Mouse (Mus musculus) intestine, postnatal 0 days (tissue): ENCODE results near the gene Mterf2. TPM values are rescaled to one million over a fixed set of nuclear protein-coding genes. Genes with fewer than 3 reads are reported as not detected.

Experiments used
- ATAC-seq: fragments of 200-750 bp; cut with Nextera tagmentation; 2 replicates; pipeline ENCODE4 v1.8.0; 2017; ENCODE audit warnings: mild to moderate bottlenecking, moderate TSS enrichment, moderate library complexity
- H3K27ac ChIP-seq: fragments of 300-500 bp; sonication (generic); 2 replicates; pipeline ENCODE4 v1.5.1; 2014; ENCODE audit warnings: mild to moderate bottlenecking, low read depth, low read length, moderate library complexity
- H3K27me3 ChIP-seq: fragments of 300-500 bp; sonication (generic); replicated peaks from 2 replicates; pipeline ENCODE4 v1.6.1; 2014; ENCODE audit warnings: low read length, mixed read lengths; ENCODE audit not compliant: control insufficient read depth, insufficient read depth
- H3K36me3 ChIP-seq: fragments of 300-500 bp; sonication (generic); 2 replicates; pipeline ENCODE4 v1.6.1; 2014; ENCODE audit warnings: mild to moderate bottlenecking, moderate library complexity; ENCODE audit not compliant: control insufficient read depth, insufficient read depth
- H3K4me1 ChIP-seq: fragments of 300-500 bp; sonication (generic); replicated peaks from 2 replicates; pipeline ENCODE4 v1.6.1; 2014; ENCODE audit warnings: antibody characterized with exemption, low read length, mixed read lengths; ENCODE audit not compliant: control insufficient read depth, insufficient read depth
- H3K4me2 ChIP-seq: fragments of 300-500 bp; sonication (generic); replicated peaks from 2 replicates; pipeline ENCODE4 v1.6.1; 2014; ENCODE audit warnings: low read depth, mild to moderate bottlenecking, moderate library complexity
- H3K4me3 ChIP-seq: fragments of 300-500 bp; sonication (generic); 2 replicates; pipeline ENCODE4 v1.5.1; 2014; ENCODE audit warnings: low read depth, low read length
- H3K9ac ChIP-seq: fragments of 300-500 bp; sonication (generic); 2 replicates; pipeline ENCODE4 v1.6.1; 2014; ENCODE audit warnings: mild to moderate bottlenecking, low read depth, low read length
- H3K9me3 ChIP-seq: fragments of 300-500 bp; sonication (generic); 2 replicates; pipeline ENCODE4 v1.6.1; 2016; ENCODE audit warnings: mixed run types; ENCODE audit not compliant: control insufficient read depth
- CTCF ChIP-seq: sonication (generic); IDR thresholded peaks from 2 replicates; pipeline ENCODE4 v1.5.1; 2016; ENCODE audit warnings: low read depth, mild to moderate bottlenecking, control low read depth, antibody characterized with exemption, moderate library complexity
- WGBS: fragments of 180-500 bp; shearing (Covaris S2); extraction: QIAGEN DNeasy Blood & Tissue Kit; methylation state at CpG from one replicate; pipeline ENCODE4 v1.1.7; 2014; 5-methylcytosine and 5-hydroxymethylcytosine counted together
- polyA plus RNA-seq: library from polyadenylated mRNA; unstranded; fragments of >200 nt; fragmentation: Nextera tagmentation; extraction: Ambion mirVana; gene quantifications from 2 replicates; pipeline ENCODE4 v1.2.1, GENCODE M21; 2015

Gene Mterf2
- polyA plus RNA-seq: 11.7 and 12.6 TPM in 2 replicates

GRCm38 (mm10) chr10:85127395-85128287, at the start of gene Mterf2:
Gene Mterf2 (minus strand): TSS chr10:85128027.
- ATAC-seq: peak; percentile 97
- H3K27ac ChIP-seq: peak within 1 kb of the TSS; percentile 60; the same call in 1 of the 2 replicates
- no peaks in the 10 kb centered on the region for H3K9me3 ChIP-seq
- peak; percentile 69 for TF ChIP-seq CTCF
- WGBS: 7% methylated on average over 20 of the region's 20 CpGs
- H3K27me3 ChIP-seq: no peaks in the 10 kb centered on the region
- H3K9ac ChIP-seq: peak within 1 kb of the TSS; percentile 60
- H3K4me2 ChIP-seq: peak within 1 kb of the TSS; percentile 70
- peaks cover 6% of the 10 kb centered on the region; the same call in 1 of the 2 replicates for H3K36me3 ChIP-seq
- peak within 1 kb of the TSS; percentile 67 for H3K4me3 ChIP-seq
- H3K4me1 ChIP-seq: peaks cover 5% of the 10 kb centered on the region; the same call in 1 of the 2 replicates

- H3K4me3 ChIP-seq: no peak overlapping the region
- H3K9me3 ChIP-seq: no peaks in the 10 kb centered on the region
- 14% methylated on average over 2 of the region's 2 CpGs for WGBS
- H3K27ac ChIP-seq: no peak overlapping the region
- no peaks in the 10 kb centered on the region for H3K36me3 ChIP-seq
- no peak for ATAC-seq
- no peak for TF ChIP-seq CTCF
- H3K4me2 ChIP-seq: no peak overlapping the region
- H3K27me3 ChIP-seq: no peaks in the 10 kb centered on the region
- H3K4me1 ChIP-seq: no peaks in the 10 kb centered on the region
- H3K9ac ChIP-seq: no peak overlapping the region
These were observed 48.8 kb upstream of the Mterf2 start for GRCm38 (mm10) chr10:85176640-85177039.

- no peak overlapping the region for H3K4me3 ChIP-seq
- no peak for ATAC-seq
- no peak for TF ChIP-seq CTCF
- H3K9me3 ChIP-seq: no peaks in the 10 kb centered on the region
- no peak overlapping the region for H3K4me2 ChIP-seq
- 82% methylated on average over 5 of the region's 5 CpGs for WGBS
- H3K27ac ChIP-seq: no peak overlapping the region
- H3K27me3 ChIP-seq: no peaks in the 10 kb centered on the region
- no peak overlapping the region for H3K9ac ChIP-seq
- peaks cover 7% of the 10 kb centered on the region; the same call in 1 of the 2 replicates for H3K4me1 ChIP-seq
- H3K36me3 ChIP-seq: no peaks in the 10 kb centered on the region
These were observed 37.5 kb upstream of the Mterf2 start for GRCm38 (mm10) chr10:85165306-85165705.

GRCm38 (mm10) chr10:85164791-85165190, 37.0 kb upstream of the Mterf2 start:
- no peak for ATAC-seq
- Histone ChIP-seq H3K27me3 (no peaks in the 10 kb centered on the region), H3K27ac (no peak overlapping the region), H3K9ac (no peak overlapping the region), H3K4me1 (peaks cover 7% of the 10 kb centered on the region; the same call in 1 of the 2 replicates), H3K9me3 (no peaks in the 10 kb centered on the region), H3K36me3 (no peaks in the 10 kb centered on the region), H3K4me3 (no peak overlapping the region), H3K4me2 (no peak overlapping the region)
- 93% methylated on average over 13 of the region's 13 CpGs for WGBS
- no peak for TF ChIP-seq CTCF

- H3K4me2 ChIP-seq: no peak overlapping the region
- H3K9ac ChIP-seq: no peak overlapping the region
- no peak overlapping the region for H3K4me3 ChIP-seq
- TF ChIP-seq CTCF: no peak
- H3K9me3 ChIP-seq: no peaks in the 10 kb centered on the region
- H3K27ac ChIP-seq: no peak overlapping the region
- WGBS: 61% methylated on average over 5 of the region's 5 CpGs
- ATAC-seq: peak; percentile 58; the same call in 1 of the 2 replicates
- no peaks in the 10 kb centered on the region for H3K36me3 ChIP-seq
- peaks cover 7% of the 10 kb centered on the region; the same call in 1 of the 2 replicates for H3K4me1 ChIP-seq
- no peaks in the 10 kb centered on the region for H3K27me3 ChIP-seq
These were observed 34.0 kb upstream of the Mterf2 start for GRCm38 (mm10) chr10:85161745-85162351.

GRCm38 (mm10) chr10:85159989-85160619, 32.3 kb upstream of the Mterf2 start:
- ATAC-seq: peak; percentile 80
- Histone ChIP-seq H3K27me3 (no peaks in the 10 kb centered on the region), H3K4me2 (no peak overlapping the region), H3K9me3 (no peaks in the 10 kb centered on the region), H3K27ac (peak overlapping the region; percentile 50; the same call in 1 of the 2 replicates), H3K4me3 (no peak overlapping the region), H3K36me3 (no peaks in the 10 kb centered on the region), H3K9ac (no peak overlapping the region), H3K4me1 (peaks cover 7% of the 10 kb centered on the region; the same call in 1 of the 2 replicates)
- WGBS: 22% methylated on average over 1 of the region's 1 CpGs
- TF ChIP-seq CTCF: no peak
